Mouse (Mus musculus) cerebellum, adult 8-10 months (tissue): ENCODE data around the gene Rapgef6.

Experiments
- DNase-seq: peaks from one replicate; pipeline ENCODE4 v3.0.0; 2022

Gene Rapgef6

GRCm38 (mm10) chr11:54695951-54696350 is 173.3 kb downstream of the Rapgef6 start:
- no peak for DNase-seq

GRCm38 (mm10) chr11:54697611-54698010 is 175.0 kb downstream of the Rapgef6 start:
- DNase-seq: no peak

- DNase-seq: no peak
Observed at GRCm38 (mm10) chr11:54698636-54699035, 176.0 kb downstream of the Rapgef6 start.

- DNase-seq: no peak
Observed at GRCm38 (mm10) chr11:54699972-54700371, 177.3 kb downstream of the Rapgef6 start.

GRCm38 (mm10) chr11:54701848-54702247 is 179.2 kb downstream of the Rapgef6 start:
- DNase-seq: no peak

GRCm38 (mm10) chr11:54703306-54703705 is 180.7 kb downstream of the Rapgef6 start:
- peak; percentile 65 for DNase-seq

GRCm38 (mm10) chr11:54708153-54708552 is 185.5 kb downstream of the Rapgef6 start:
- DNase-seq: no peak

GRCm38 (mm10) chr11:54709645-54710044 is 187.0 kb downstream of the Rapgef6 start:
- DNase-seq: no peak

- DNase-seq: no peak
Observed at GRCm38 (mm10) chr11:54710512-54711293, 188.1 kb downstream of the Rapgef6 start.

GRCm38 (mm10) chr11:54712849-54713248 is 190.2 kb downstream of the Rapgef6 start:
- DNase-seq: no peak

- DNase-seq: no peak
Observed at GRCm38 (mm10) chr11:54717893-54718292, 195.2 kb downstream of the Rapgef6 start.

- DNase-seq: no peak
Observed at GRCm38 (mm10) chr11:54718601-54719000, 196.0 kb downstream of the Rapgef6 start.

GRCm38 (mm10) chr11:54722057-54722456 is 199.4 kb downstream of the Rapgef6 start:
- no peak for DNase-seq

- no peak for DNase-seq
Observed at GRCm38 (mm10) chr11:54724353-54725034, 201.8 kb downstream of the Rapgef6 start.

- DNase-seq: no peak
Observed at GRCm38 (mm10) chr11:54726571-54727062, 204.0 kb downstream of the Rapgef6 start.

- no peak for DNase-seq
Observed at GRCm38 (mm10) chr11:54727327-54727901, 204.8 kb downstream of the Rapgef6 start.

GRCm38 (mm10) chr11:54728371-54728770 is 205.7 kb downstream of the Rapgef6 start:
- no peak for DNase-seq

GRCm38 (mm10) chr11:54729311-54729710 is 206.7 kb downstream of the Rapgef6 start:
- no peak for DNase-seq

GRCm38 (mm10) chr11:54730931-54731330 is 208.3 kb downstream of the Rapgef6 start:
- DNase-seq: no peak

GRCm38 (mm10) chr11:54731367-54731766 is 208.7 kb downstream of the Rapgef6 start:
- no peak for DNase-seq

GRCm38 (mm10) chr11:54733546-54733945 is 210.9 kb downstream of the Rapgef6 start:
- DNase-seq: no peak

- DNase-seq: no peak
Observed at GRCm38 (mm10) chr11:54735114-54735513, 212.5 kb downstream of the Rapgef6 start.

GRCm38 (mm10) chr11:54736903-54737302 is 214.3 kb downstream of the Rapgef6 start:
- no peak for DNase-seq
